Mouse (Mus musculus) lung, postnatal 0 days (tissue): ENCODE results near the gene Fam189b.

ENCODE experiments used
- CTCF ChIP-seq: IDR thresholded peaks from 2 replicates; pipeline ENCODE4 v1.5.1; 2016; ENCODE audit warnings: antibody characterized with exemption, mild to moderate bottlenecking
- EP300 ChIP-seq: IDR thresholded peaks from 2 replicates; pipeline ENCODE4 v1.6.1; 2016; ENCODE audit warnings: antibody characterized with exemption, mild to moderate bottlenecking, control low read depth

GRCm38 (mm10) chr3:89182531-89183057, 349 bp upstream of the Fam189b start:
- TF ChIP-seq CTCF (no peak), EP300 (no peak)
